In genomic region chr6:90514369-90514768, GRCm38 (mm10) we compare ENCODE assay signal across 10 mouse cellular contexts. TPM values are rescaled to one million over a fixed set of nuclear protein-coding genes. Genes with fewer than 3 reads are reported as not detected.
DNase-seq lines count a peak whose midpoint lies in the region; ATAC-seq and TF ChIP-seq lines count a peak whose summit lies in the region.
"Had no signal": no experiment of that assay in that cellular context is flagged by ENCODE, and none has a peak within 500 bp of the region (broad histone marks: within the 10 kb centered on the region; RNA-seq: fewer than 3 reads in every experiment).

No protein-coding gene starts in this region.

- ATAC-seq in intestine, postnatal 0 days: peak; percentile 10; the same call in 1 of the 2 replicates
- 0 out of 2 replicates have a peak, but pooled peaks have one; percentile 32 for ATAC-seq in lung, embryonic 15.5 days (ENCODE audit: borderline replicate concordance, extremely low read depth, low FRiP score, low TSS enrichment)

- no peaks in the 10 kb centered on the region for H3K4me1 ChIP-seq in intestine, postnatal 0 days (replicated peaks; ENCODE audit: control insufficient read depth, insufficient read depth, low read length)
- 0 out of 2 replicates have a peak, but pooled peaks cover 3% of the 10 kb centered on the region for H3K4me1 ChIP-seq in lung, embryonic 15.5 days

- H3K4me3 ChIP-seq in gastrocnemius, adult 2 months: no peak overlapping the region
- no peak overlapping the region for H3K4me3 ChIP-seq in intestine, postnatal 0 days (ENCODE audit: low read depth, low read length)
- no peak overlapping the region for H3K4me3 ChIP-seq in lung, embryonic 15.5 days
- H3K4me3 ChIP-seq: limb, embryonic 15.5 days had no signal

- intact Hi-C loops in gastrocnemius, adult 2 months (cut with DNase I): no loop called here

- H3K9me3 ChIP-seq in intestine, postnatal 0 days (ENCODE audit: control insufficient read depth): no peaks in the 10 kb centered on the region
- no peaks in the 10 kb centered on the region for H3K9me3 ChIP-seq in lung, embryonic 15.5 days
- H3K9me3 ChIP-seq: limb, embryonic 15.5 days had no signal

- peak overlapping the region; percentile 89 for H3K27ac ChIP-seq in gastrocnemius, adult 2 months
- no peak overlapping the region for H3K27ac ChIP-seq in intestine, postnatal 0 days (ENCODE audit: low read depth, low read length)
- H3K27ac ChIP-seq in lung, embryonic 15.5 days: 0 out of 2 replicates have a peak overlapping the region, but pooled peaks have one; percentile 19
- H3K27ac ChIP-seq: limb, embryonic 15.5 days had no signal

- no peak overlapping the region for H3K9ac ChIP-seq in intestine, postnatal 0 days (ENCODE audit: low read depth, low read length)
- no peak overlapping the region for H3K9ac ChIP-seq in lung, embryonic 15.5 days
- H3K9ac ChIP-seq: limb, embryonic 15.5 days had no signal

- H3K36me3 ChIP-seq in intestine, postnatal 0 days (ENCODE audit: control insufficient read depth, insufficient read depth): no peaks in the 10 kb centered on the region
- no peaks in the 10 kb centered on the region for H3K36me3 ChIP-seq in lung, embryonic 15.5 days
- H3K36me3 ChIP-seq: limb, embryonic 15.5 days had no signal

- DNase-seq in gastrocnemius, adult 2 months: peak; percentile 53
- no peak for DNase-seq in gastrocnemius, postnatal 25 days
- peak; percentile 38 for DNase-seq in NIH3T3 (ENCODE audit: low read depth)
- DNase-seq in layer of hippocampus, adult 11-12 months (ENCODE audit: low spot score): no peak
- no peak for DNase-seq in c-Kit-positive CD71-positive TER-119-positive erythroid progenitor cells, embryonic 14.5 days (ENCODE audit: low spot score)
- DNase-seq in cerebellum, postnatal 14 days: no peak

- TF ChIP-seq CTCF in gastrocnemius, adult 2 months (IDR thresholded peaks at IDR 0.05): no peak
- TF ChIP-seq CTCF in intestine, postnatal 0 days (IDR thresholded peaks at IDR 0.05; ENCODE audit: low read depth): no peak

- H3K27me3 ChIP-seq in intestine, postnatal 0 days (replicated peaks; ENCODE audit: control insufficient read depth, insufficient read depth, low read length): no peaks in the 10 kb centered on the region
- H3K27me3 ChIP-seq in lung, embryonic 15.5 days: no peaks in the 10 kb centered on the region
- H3K27me3 ChIP-seq: limb, embryonic 15.5 days; Patski had no signal

- H3K4me2 ChIP-seq in intestine, postnatal 0 days (replicated peaks; ENCODE audit: low read depth): no peak overlapping the region
- H3K4me2 ChIP-seq in lung, embryonic 15.5 days: no peak overlapping the region
- H3K4me2 ChIP-seq: limb, embryonic 15.5 days had no signal

RNA-seq across cellular contexts. Expression of gene Aldh1l1, which starts 28.1 kb away (rescaled TPM):
- total RNA-seq in gastrocnemius, adult 2 months (2021): 1 to 10 TPM; 3.6 to 5.3 TPM
- 1 to 10 TPM; 5.0 to 7.6 TPM for total RNA-seq in gastrocnemius, postnatal 25 days (2021)
- polyA plus RNA-seq in intestine, postnatal 0 days (2015; fragmentation: Nextera tagmentation; extraction: Ambion mirVana): 12.1 and 15.6 TPM in 2 replicates
- 1.4 and 2.1 TPM in 2 replicates for polyA plus RNA-seq in lung, embryonic 15.5 days (2015; fragmentation: Nextera tagmentation; extraction: Ambion mirVana)

RNA-seq across cellular contexts. Expression of gene Klf15, which starts 52.0 kb away (rescaled TPM):
- total RNA-seq in gastrocnemius, adult 2 months (2021): 10 to 100 TPM; 54.4 to 64.4 TPM
- total RNA-seq in gastrocnemius, postnatal 25 days (2021): 10 to 100 TPM; 29.8 to 33.3 TPM
- polyA plus RNA-seq in intestine, postnatal 0 days (2015; fragmentation: Nextera tagmentation; extraction: Ambion mirVana): 0.51 and 0.86 TPM in 2 replicates
- polyA plus RNA-seq in lung, embryonic 15.5 days (2015; fragmentation: Nextera tagmentation; extraction: Ambion mirVana): 10.9 and 13.5 TPM in 2 replicates

Comparison
In these comparisons a context has a peak if more than half of its experiments do, and no peak if none do; other contexts are left out.
1. DNase-seq: peak in gastrocnemius, adult 2 months (single experiment) and NIH3T3 (single experiment); none in gastrocnemius, postnatal 25 days (single experiment), layer of hippocampus, adult 11-12 months (single experiment), c-Kit-positive CD71-positive TER-119-positive erythroid progenitor cells, embryonic 14.5 days (single experiment) and cerebellum, postnatal 14 days (0 of 2).